In genomic region chr7:127213485-127213884, GRCm38 (mm10) we compare ENCODE assay signal across 8 mouse cellular contexts. TPM values are rescaled to one million over a fixed set of nuclear protein-coding genes. Genes with fewer than 3 reads are reported as not detected.
DNase-seq lines count a peak whose midpoint lies in the region; ATAC-seq and TF ChIP-seq lines count a peak whose summit lies in the region.

No protein-coding gene starts in this region.

- peak; percentile 42 for DNase-seq in hindbrain, postnatal 0 days (ENCODE audit: low spot score)
- peak; percentile 55 for DNase-seq in lung, embryonic 14.5 days
- DNase-seq in ovary, adult 18-20 months (ENCODE audit: low spot score) = no peak
- DNase-seq in gastrocnemius, postnatal 25 days = no peak
- no peak for DNase-seq in urinary bladder, adult 2 months (ENCODE audit: low spot score)

- H3K4me3 ChIP-seq in hindbrain, postnatal 0 days (ENCODE audit: low read length) = no peak overlapping the region
- H3K4me3 ChIP-seq in hindbrain, embryonic 13.5 days = no peak overlapping the region
- H3K4me3 ChIP-seq in E14TG2a.4 (replicated peaks; ENCODE audit: low read length) = peak overlapping the region; percentile 79
- no peak overlapping the region for H3K4me3 ChIP-seq in bone marrow, adult 2 months (replicated peaks; ENCODE audit: control insufficient read depth, low read depth, low read length)
- no peak overlapping the region for H3K4me3 ChIP-seq in lung, embryonic 14.5 days (ENCODE audit: low read depth, low read length)

- no peak for TF ChIP-seq POLR2A in bone marrow, adult 2 months (IDR thresholded peaks at IDR 0.05; ENCODE audit: borderline replicate concordance, control insufficient read depth, low read depth, low read length)

- ATAC-seq in hindbrain, postnatal 0 days = no peak
- no peak for ATAC-seq in hindbrain, embryonic 13.5 days (ENCODE audit: low FRiP score)
- ATAC-seq in lung, embryonic 14.5 days (ENCODE audit: insufficient read depth) = no peak

- no peaks in the 10 kb centered on the region for H3K36me3 ChIP-seq in hindbrain, postnatal 0 days (ENCODE audit: insufficient read depth, low read length)
- no peaks in the 10 kb centered on the region for H3K36me3 ChIP-seq in hindbrain, embryonic 13.5 days
- peaks cover 37% of the 10 kb centered on the region for H3K36me3 ChIP-seq in E14TG2a.4 (ENCODE audit: insufficient read depth, low read length)
- no peaks in the 10 kb centered on the region for H3K36me3 ChIP-seq in lung, embryonic 14.5 days (ENCODE audit: insufficient read depth)

- no peak overlapping the region for H3K27ac ChIP-seq in hindbrain, postnatal 0 days
- no peak overlapping the region for H3K27ac ChIP-seq in hindbrain, embryonic 13.5 days
- H3K27ac ChIP-seq in bone marrow, adult 2 months (ENCODE audit: control insufficient read depth, insufficient read depth, low read depth, low read length, poor library complexity) = no peak overlapping the region
- no peak overlapping the region for H3K27ac ChIP-seq in lung, embryonic 14.5 days (ENCODE audit: low read depth)

- H3K9me3 ChIP-seq in hindbrain, postnatal 0 days (ENCODE audit: low read length) = no peaks in the 10 kb centered on the region
- H3K9me3 ChIP-seq in hindbrain, embryonic 13.5 days = no peaks in the 10 kb centered on the region
- H3K9me3 ChIP-seq in E14TG2a.4 (ENCODE audit: low read length) = no peaks in the 10 kb centered on the region
- no peaks in the 10 kb centered on the region for H3K9me3 ChIP-seq in lung, embryonic 14.5 days (ENCODE audit: low read depth, low read length)

- no peak overlapping the region for H3K4me2 ChIP-seq in hindbrain, postnatal 0 days (ENCODE audit: low read depth, low read length)
- no peak overlapping the region for H3K4me2 ChIP-seq in hindbrain, embryonic 13.5 days
- no peak overlapping the region for H3K4me2 ChIP-seq in lung, embryonic 14.5 days

- no peaks in the 10 kb centered on the region for H3K4me1 ChIP-seq in hindbrain, postnatal 0 days (ENCODE audit: insufficient read depth, low read length)
- H3K4me1 ChIP-seq in hindbrain, embryonic 13.5 days (replicated peaks) = peaks cover 17% of the 10 kb centered on the region
- peaks cover 91% of the 10 kb centered on the region for H3K4me1 ChIP-seq in E14TG2a.4 (replicated peaks; ENCODE audit: low read depth, low read length)
- H3K4me1 ChIP-seq in bone marrow, adult 2 months (ENCODE audit: control insufficient read depth, insufficient read depth, low read length) = peaks cover 10% of the 10 kb centered on the region; the same call in 1 of the 2 replicates
- H3K4me1 ChIP-seq in lung, embryonic 14.5 days (ENCODE audit: insufficient read depth) = no peaks in the 10 kb centered on the region; the same call in 1 of the 2 replicates

- H3K27me3 ChIP-seq in hindbrain, postnatal 0 days (ENCODE audit: insufficient read depth, low read length) = no peaks in the 10 kb centered on the region
- H3K27me3 ChIP-seq in hindbrain, embryonic 13.5 days = peaks cover 20% of the 10 kb centered on the region
- no peaks in the 10 kb centered on the region for H3K27me3 ChIP-seq in E14TG2a.4 (ENCODE audit: insufficient read depth, low read length)
- peaks cover 4% of the 10 kb centered on the region; the same call in 1 of the 2 replicates for H3K27me3 ChIP-seq in lung, embryonic 14.5 days (ENCODE audit: insufficient read depth, low read length)

- 41% methylated on average over 7 of the region's 7 CpGs for WGBS in hindbrain, postnatal 0 days
- 36% methylated on average over 7 of the region's 7 CpGs for WGBS in hindbrain, embryonic 13.5 days
- 32% methylated on average over 7 of the region's 7 CpGs for WGBS in bone marrow, adult 2 months
- 34% methylated on average over 7 of the region's 7 CpGs for WGBS in lung, embryonic 14.5 days

- no peak overlapping the region for H3K9ac ChIP-seq in hindbrain, postnatal 0 days (replicated peaks; ENCODE audit: low read length)
- no peak overlapping the region for H3K9ac ChIP-seq in hindbrain, embryonic 13.5 days
- H3K9ac ChIP-seq in lung, embryonic 14.5 days = no peak overlapping the region

- peak; percentile 71 for TF ChIP-seq CTCF in hindbrain, postnatal 0 days (IDR thresholded peaks at IDR 0.05; ENCODE audit: low read depth)
- TF ChIP-seq CTCF in E14TG2a.4 (conservative IDR thresholded peaks at IDR 0.05; ENCODE audit: low read length) = peak; percentile 77
- TF ChIP-seq CTCF in bone marrow, adult 2 months (IDR thresholded peaks at IDR 0.05; ENCODE audit: control insufficient read depth, insufficient read depth, low read length) = peak; percentile 71
- peak; percentile 63 for TF ChIP-seq CTCF in lung, embryonic 14.5 days (IDR thresholded peaks at IDR 0.05; ENCODE audit: low read depth)

RNA-seq across cellular contexts. Expression of gene Mylpf, which starts 4.8 kb away (rescaled TPM):
- total RNA-seq in hindbrain, postnatal 0 days (2014; rRNA removed) = 15.5 TPM in 1 of 2 replicates, not detected in the other
- polyA plus RNA-seq in hindbrain, postnatal 0 days (2015; fragmentation: Nextera tagmentation; extraction: Ambion mirVana) = 3.0 and 3.1 TPM in 2 replicates
- polyA plus RNA-seq in hindbrain, embryonic 13.5 days (2015; fragmentation: Nextera tagmentation; extraction: Ambion mirVana) = 11.0 and 15.5 TPM in 2 replicates
- polyA plus RNA-seq in bone marrow, adult 2 months (2011; ENCODE audit: insufficient read depth, insufficient read length, low replicate concordance, missing spikeins) = 32.2 and 126 TPM in 2 replicates
- polyA plus RNA-seq in lung, embryonic 14.5 days (2014; fragmentation: Nextera tagmentation; extraction: Ambion mirVana) = 8.6 and 12.2 TPM in 2 replicates
- over 10,000 TPM; 49,123 to 49,891 TPM for total RNA-seq in gastrocnemius, postnatal 25 days (2021)
- polyA plus RNA-seq in urinary bladder, adult 2 months (2012; rRNA removed) = 1.2 and 2.1 TPM in 2 replicates

RNA-seq across cellular contexts. Expression of gene Tbc1d10b, which starts 5.2 kb away (rescaled TPM):
- 68.6 and 69.4 TPM in 2 replicates for total RNA-seq in hindbrain, postnatal 0 days (2014; rRNA removed)
- 25.4 and 28.1 TPM in 2 replicates for polyA plus RNA-seq in hindbrain, postnatal 0 days (2015; fragmentation: Nextera tagmentation; extraction: Ambion mirVana)
- 28.0 and 31.3 TPM in 2 replicates for polyA plus RNA-seq in hindbrain, embryonic 13.5 days (2015; fragmentation: Nextera tagmentation; extraction: Ambion mirVana)
- 53.6 and 84.9 TPM in 2 replicates for polyA plus RNA-seq in bone marrow, adult 2 months (2011; ENCODE audit: insufficient read depth, insufficient read length, low replicate concordance, missing spikeins)
- polyA plus RNA-seq in lung, embryonic 14.5 days (2014; fragmentation: Nextera tagmentation; extraction: Ambion mirVana) = 26.0 and 33.7 TPM in 2 replicates
- 10 to 100 TPM; 32.8 to 34.1 TPM for total RNA-seq in gastrocnemius, postnatal 25 days (2021)
- polyA plus RNA-seq in urinary bladder, adult 2 months (2012; rRNA removed) = 23.0 and 30.1 TPM in 2 replicates

RNA-seq across cellular contexts. Expression of gene Cd2bp2, which starts 17.6 kb away (rescaled TPM):
- total RNA-seq in hindbrain, postnatal 0 days (2014; rRNA removed) = 59.7 and 75.0 TPM in 2 replicates
- 57.0 and 62.3 TPM in 2 replicates for polyA plus RNA-seq in hindbrain, postnatal 0 days (2015; fragmentation: Nextera tagmentation; extraction: Ambion mirVana)
- 83.1 and 84.6 TPM in 2 replicates for polyA plus RNA-seq in hindbrain, embryonic 13.5 days (2015; fragmentation: Nextera tagmentation; extraction: Ambion mirVana)
- polyA plus RNA-seq in bone marrow, adult 2 months (2011; ENCODE audit: insufficient read depth, insufficient read length, low replicate concordance, missing spikeins) = 46.6 and 64.1 TPM in 2 replicates
- 54.6 and 59.6 TPM in 2 replicates for polyA plus RNA-seq in lung, embryonic 14.5 days (2014; fragmentation: Nextera tagmentation; extraction: Ambion mirVana)
- 10 to 100 TPM; 26.2 to 28.2 TPM for total RNA-seq in gastrocnemius, postnatal 25 days (2021)
- polyA plus RNA-seq in urinary bladder, adult 2 months (2012; rRNA removed) = 66.2 and 68.8 TPM in 2 replicates

RNA-seq across cellular contexts. Expression of gene Zfp553, which starts 19.4 kb away (rescaled TPM):
- total RNA-seq in hindbrain, postnatal 0 days (2014; rRNA removed) = 41.0 and 43.3 TPM in 2 replicates
- 31.7 and 33.9 TPM in 2 replicates for polyA plus RNA-seq in hindbrain, postnatal 0 days (2015; fragmentation: Nextera tagmentation; extraction: Ambion mirVana)
- 58.8 and 61.9 TPM in 2 replicates for polyA plus RNA-seq in hindbrain, embryonic 13.5 days (2015; fragmentation: Nextera tagmentation; extraction: Ambion mirVana)
- polyA plus RNA-seq in bone marrow, adult 2 months (2011; ENCODE audit: insufficient read depth, insufficient read length, low replicate concordance, missing spikeins) = 2.6 and 6.6 TPM in 2 replicates
- polyA plus RNA-seq in lung, embryonic 14.5 days (2014; fragmentation: Nextera tagmentation; extraction: Ambion mirVana) = 21.2 and 24.3 TPM in 2 replicates
- 1 to 10 TPM; 4.0 to 4.2 TPM for total RNA-seq in gastrocnemius, postnatal 25 days (2021)
- 10.0 and 10.5 TPM in 2 replicates for polyA plus RNA-seq in urinary bladder, adult 2 months (2012; rRNA removed)

RNA-seq across cellular contexts. Expression of gene Sept1, which starts 19.4 kb away (rescaled TPM):
- total RNA-seq in hindbrain, postnatal 0 days (2014; rRNA removed) = 4.6 and 5.0 TPM in 2 replicates
- polyA plus RNA-seq in hindbrain, postnatal 0 days (2015; fragmentation: Nextera tagmentation; extraction: Ambion mirVana) = 3.8 and 5.2 TPM in 2 replicates
- 21.8 and 23.1 TPM in 2 replicates for polyA plus RNA-seq in hindbrain, embryonic 13.5 days (2015; fragmentation: Nextera tagmentation; extraction: Ambion mirVana)
- 76.8 and 153 TPM in 2 replicates for polyA plus RNA-seq in bone marrow, adult 2 months (2011; ENCODE audit: insufficient read depth, insufficient read length, low replicate concordance, missing spikeins)
- 20.1 and 20.3 TPM in 2 replicates for polyA plus RNA-seq in lung, embryonic 14.5 days (2014; fragmentation: Nextera tagmentation; extraction: Ambion mirVana)
- 1 to 10 TPM; 1.5 to 1.7 TPM for total RNA-seq in gastrocnemius, postnatal 25 days (2021)
- polyA plus RNA-seq in urinary bladder, adult 2 months (2012; rRNA removed) = 19.4 and 22.0 TPM in 2 replicates

Comparison
In these comparisons a context has a peak if more than half of its experiments do, and no peak if none do; other contexts are left out.
1. DNase-seq: peak in hindbrain, postnatal 0 days (single experiment) and lung, embryonic 14.5 days (single experiment); none in ovary, adult 18-20 months (single experiment), gastrocnemius, postnatal 25 days (single experiment) and urinary bladder, adult 2 months (single experiment).
2. Peak in every context shown above with its lines, with median percentiles within 50 percentile points of each other: CTCF ChIP-seq.